Mouse (Mus musculus): ENCODE data around the gene Gab2. TPM values are rescaled to one million over a fixed set of nuclear protein-coding genes. Genes with fewer than 3 reads are reported as not detected.
A peak's percentile ranks its signal among the peaks of the same experiment; 100 is the strongest.

Gene Gab2
- polyA plus RNA-seq, 1 experiment, result 25.8 TPM

GRCm38 (mm10) chr7:97317706-97318105, 236.3 kb downstream of the Gab2 start:
- H3K4me3 ChIP-seq (replicated peaks; ENCODE audit: extremely low read depth, low read depth, low read length), result no peak overlapping the region
- TF ChIP-seq CTCF (IDR thresholded peaks at IDR 0.05; ENCODE audit: insufficient read depth, low read length) (no peak), POLR2A (IDR thresholded peaks at IDR 0.05; ENCODE audit: borderline replicate concordance, extremely low read depth, low read depth, low read length) (no peak)
- no peaks in the 10 kb centered on the region for H3K4me1 ChIP-seq (ENCODE audit: control insufficient read depth, insufficient read depth, low read length)
- no peak for DNase-seq
- 81% methylated on average over 3 of the region's 3 CpGs for WGBS

DNA sequence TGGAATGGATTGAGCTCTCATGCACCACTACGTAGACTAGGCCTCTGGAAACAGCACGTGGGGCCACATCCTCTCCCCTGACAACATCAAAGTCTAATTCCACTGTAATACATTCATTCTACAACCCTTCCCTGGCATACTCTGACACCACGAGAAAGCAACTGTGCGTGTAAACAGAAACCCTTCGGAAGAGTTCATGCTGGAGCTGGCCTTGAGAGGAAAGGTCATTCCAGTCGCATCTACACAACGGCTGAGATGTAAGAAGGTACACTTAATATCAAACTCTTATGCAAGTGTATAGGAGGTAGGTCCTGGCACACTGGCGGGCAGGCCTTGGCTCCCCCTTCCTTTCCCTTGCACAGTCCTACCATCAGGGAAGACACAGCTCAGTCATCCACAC, 243.0 kb downstream of the Gab2 start:
- H3K4me1 ChIP-seq (ENCODE audit: control insufficient read depth, insufficient read depth, low read length), result no peaks in the 10 kb centered on the region
- no peak for DNase-seq
- WGBS, result 89% methylated on average over 8 of the region's 8 CpGs
- no peak overlapping the region for H3K4me3 ChIP-seq (replicated peaks; ENCODE audit: extremely low read depth, low read depth, low read length)
- no peak for TF ChIP-seq CTCF (IDR thresholded peaks at IDR 0.05; ENCODE audit: insufficient read depth, low read length)
- no peak for TF ChIP-seq POLR2A (IDR thresholded peaks at IDR 0.05; ENCODE audit: borderline replicate concordance, extremely low read depth, low read depth, low read length)

- H3K4me3 ChIP-seq (replicated peaks; ENCODE audit: extremely low read depth, low read depth, low read length), result no peak overlapping the region
- 24% methylated on average over 96 of the region's 96 CpGs for WGBS
- TF ChIP-seq CTCF (IDR thresholded peaks at IDR 0.05; ENCODE audit: insufficient read depth, low read length), result no peak
- no peak for TF ChIP-seq POLR2A (IDR thresholded peaks at IDR 0.05; ENCODE audit: borderline replicate concordance, extremely low read depth, low read depth, low read length)
- no peaks in the 10 kb centered on the region for H3K4me1 ChIP-seq (ENCODE audit: control insufficient read depth, insufficient read depth, low read length)
- DNase-seq, result no peak
Measured at GRCm38 (mm10) chr7:97325156-97325985, 244.0 kb downstream of the Gab2 start.

- no peak for DNase-seq
- H3K4me1 ChIP-seq (ENCODE audit: control insufficient read depth, insufficient read depth, low read length), result no peaks in the 10 kb centered on the region
- WGBS, result 84% methylated on average over 4 of the region's 4 CpGs
- TF ChIP-seq CTCF (IDR thresholded peaks at IDR 0.05; ENCODE audit: insufficient read depth, low read length) (no peak), POLR2A (IDR thresholded peaks at IDR 0.05; ENCODE audit: borderline replicate concordance, extremely low read depth, low read depth, low read length) (no peak)
- no peak overlapping the region for H3K4me3 ChIP-seq (replicated peaks; ENCODE audit: extremely low read depth, low read depth, low read length)
Measured at GRCm38 (mm10) chr7:97327376-97327775, 246.0 kb downstream of the Gab2 start.

GRCm38 (mm10) chr7:97328891-97329588, 247.7 kb downstream of the Gab2 start:
- 76% methylated on average over 13 of the region's 13 CpGs for WGBS
- peaks cover 4% of the 10 kb centered on the region; the same call in 1 of the 2 replicates for H3K4me1 ChIP-seq (ENCODE audit: control insufficient read depth, insufficient read depth, low read length)
- no peak for TF ChIP-seq POLR2A (IDR thresholded peaks at IDR 0.05; ENCODE audit: borderline replicate concordance, extremely low read depth, low read depth, low read length)
- no peak for TF ChIP-seq CTCF (IDR thresholded peaks at IDR 0.05; ENCODE audit: insufficient read depth, low read length)
- no peak for DNase-seq
- no peak overlapping the region for H3K4me3 ChIP-seq (replicated peaks; ENCODE audit: extremely low read depth, low read depth, low read length)

GRCm38 (mm10) chr7:97329676-97330075, 248.3 kb downstream of the Gab2 start:
- 85% methylated on average over 3 of the region's 3 CpGs for WGBS
- H3K4me3 ChIP-seq (replicated peaks; ENCODE audit: extremely low read depth, low read depth, low read length), result no peak overlapping the region
- no peak for DNase-seq
- peaks cover 4% of the 10 kb centered on the region; the same call in 1 of the 2 replicates for H3K4me1 ChIP-seq (ENCODE audit: control insufficient read depth, insufficient read depth, low read length)
- TF ChIP-seq POLR2A (IDR thresholded peaks at IDR 0.05; ENCODE audit: borderline replicate concordance, extremely low read depth, low read depth, low read length) (no peak), CTCF (IDR thresholded peaks at IDR 0.05; ENCODE audit: insufficient read depth, low read length) (no peak)

DNA sequence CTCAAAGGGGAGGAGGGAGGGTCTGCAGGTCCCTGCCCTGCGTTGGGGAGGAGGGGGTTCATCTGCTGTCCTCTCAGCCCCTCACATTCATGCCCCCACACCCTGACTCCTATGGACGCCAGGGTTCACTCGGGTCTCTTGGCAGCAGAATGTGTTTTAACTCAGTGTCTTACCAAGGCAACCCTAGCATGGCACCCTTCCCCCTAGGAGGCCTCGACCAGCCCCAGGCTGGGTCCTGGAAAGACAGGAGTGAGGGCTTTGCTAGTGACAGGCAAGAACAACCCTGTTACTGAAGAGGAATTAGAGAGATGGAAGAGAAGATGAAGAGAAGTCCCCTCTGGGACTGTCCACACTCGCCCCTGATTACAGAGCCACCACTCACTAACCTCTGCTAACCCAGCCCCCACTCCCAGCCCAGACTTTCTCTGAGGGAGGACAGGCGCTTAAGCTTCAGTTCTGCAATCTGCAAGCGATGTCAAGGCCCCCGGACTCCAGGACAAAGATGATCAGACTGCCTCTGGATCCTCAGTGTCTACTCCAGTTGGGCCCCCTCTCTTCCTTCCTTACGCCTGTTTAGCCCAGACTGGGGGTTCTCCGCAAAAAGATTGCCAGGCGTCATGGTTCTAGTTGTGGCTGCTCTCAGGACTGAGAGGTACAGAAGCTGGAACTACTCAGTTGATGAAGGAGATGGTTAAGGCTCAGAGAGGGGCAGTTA, 249.7 kb downstream of the Gab2 start:
- Histone ChIP-seq H3K4me1 (ENCODE audit: control insufficient read depth, insufficient read depth, low read length) (peaks cover 4% of the 10 kb centered on the region; the same call in 1 of the 2 replicates), H3K4me3 (replicated peaks; ENCODE audit: extremely low read depth, low read depth, low read length) (peak overlapping the region; percentile 99)
- no peak for DNase-seq
- 58% methylated on average over 11 of the region's 11 CpGs for WGBS
- TF ChIP-seq POLR2A (IDR thresholded peaks at IDR 0.05; ENCODE audit: borderline replicate concordance, extremely low read depth, low read depth, low read length) (no peak), CTCF (IDR thresholded peaks at IDR 0.05; ENCODE audit: insufficient read depth, low read length) (no peak)

DNA sequence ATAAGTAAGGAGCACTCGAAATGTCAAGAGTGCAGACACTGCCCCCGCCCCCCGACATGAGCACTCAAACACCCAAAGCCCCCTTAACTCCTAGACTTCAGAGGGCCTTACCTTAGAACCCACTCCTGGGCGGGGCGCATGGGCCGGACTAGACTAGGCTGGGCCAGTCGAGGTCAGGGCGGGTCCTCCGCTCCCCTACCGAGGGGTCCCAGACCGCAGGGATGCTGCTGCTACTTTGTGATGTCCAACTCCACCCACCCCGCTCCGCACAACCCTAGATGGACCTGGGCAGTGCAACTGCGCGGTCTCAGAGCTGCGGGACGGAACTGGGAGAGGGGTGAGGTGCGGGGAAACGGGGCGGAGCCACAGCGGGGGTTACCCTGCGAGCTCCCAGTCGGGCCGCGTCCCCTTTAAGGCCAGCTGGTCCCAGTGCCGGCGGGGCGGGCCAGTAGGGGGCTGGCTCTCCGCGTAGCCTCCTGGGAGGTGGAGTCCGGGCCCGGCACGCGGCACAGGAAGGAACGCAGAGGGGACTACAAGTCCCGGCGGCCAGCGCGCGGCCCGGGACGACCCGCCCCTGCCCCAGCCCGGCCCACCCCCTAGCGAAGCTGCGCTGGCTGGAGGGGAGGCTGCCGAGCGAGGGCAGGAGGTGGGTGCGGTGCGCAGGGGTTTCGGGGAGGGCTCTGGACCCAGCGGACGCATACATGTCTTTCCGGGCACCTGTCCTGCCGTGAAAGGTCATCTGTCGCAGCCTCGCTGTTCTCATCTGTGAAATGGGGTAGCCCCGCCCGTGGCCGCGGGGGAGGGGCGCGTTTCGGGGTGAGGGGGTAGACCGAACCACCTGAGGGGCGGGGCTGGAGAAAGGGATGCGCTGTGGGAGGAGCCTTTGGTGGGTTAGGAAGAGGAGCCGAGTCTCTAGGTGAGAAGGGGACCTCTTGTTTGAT, 250.6 kb downstream of the Gab2 start, which contains the start of the genes Usp35 and Kctd21:
Gene Usp35, minus strand, starts transcription at position 295 of the 941 bp plus-strand sequence.
Gene Kctd21, plus strand, starts transcription at position 602 of the 941 bp plus-strand sequence.
- Histone ChIP-seq H3K4me1 (ENCODE audit: control insufficient read depth, insufficient read depth, low read length) (peaks cover 4% of the 10 kb centered on the region; the same call in 1 of the 2 replicates), H3K4me3 (replicated peaks; ENCODE audit: extremely low read depth, low read depth, low read length) (peak within 1 kb of the TSS; percentile 99)
- TF ChIP-seq CTCF (IDR thresholded peaks at IDR 0.05; ENCODE audit: insufficient read depth, low read length) (no peak), POLR2A (IDR thresholded peaks at IDR 0.05; ENCODE audit: borderline replicate concordance, extremely low read depth, low read depth, low read length) (peak; percentile 69; the same call in 1 of the 2 replicates)
- 1% methylated on average over 68 of the region's 68 CpGs for WGBS
- peak; percentile 85 for DNase-seq
